Mouse (Mus musculus) midbrain, embryonic 11.5 days (tissue): ENCODE data around the gene Scfd2. TPM values are rescaled to one million over a fixed set of nuclear protein-coding genes. Genes with fewer than 3 reads are reported as not detected.

ENCODE experiments used
- ATAC-seq: fragments of 200-750 bp; cut with Nextera tagmentation; 2 replicates; pipeline ENCODE4 v1.8.0; 2017; ENCODE audit warnings: moderate TSS enrichment, moderate library complexity; ENCODE audit not compliant: low FRiP score
- DNase-seq: peaks from one replicate; pipeline ENCODE4 v3.0.0; 2015; ENCODE audit warnings: low spot score; ENCODE audit errors: missing footprints
- H3K27ac ChIP-seq: fragments of 300-500 bp; sonication (generic); 2 replicates; pipeline ENCODE4 v1.5.1; 2014; ENCODE audit warnings: low read depth, low read length
- H3K27me3 ChIP-seq: fragments of 300-500 bp; sonication (generic); 2 replicates; pipeline ENCODE4 v1.6.1; 2014; ENCODE audit warnings: mild to moderate bottlenecking, low read length, moderate library complexity, mixed read lengths; ENCODE audit not compliant: control insufficient read depth, insufficient read depth
- H3K36me3 ChIP-seq: fragments of 300-500 bp; sonication (generic); 2 replicates; pipeline ENCODE4 v1.6.1; 2014; ENCODE audit warnings: mild to moderate bottlenecking, low read length, moderate library complexity, mixed read lengths; ENCODE audit not compliant: control insufficient read depth, insufficient read depth
- H3K4me1 ChIP-seq: fragments of 300-500 bp; sonication (generic); 2 replicates; pipeline ENCODE4 v1.6.1; 2014; ENCODE audit warnings: low read length; ENCODE audit not compliant: control insufficient read depth, insufficient read depth
- H3K4me2 ChIP-seq: fragments of 300-500 bp; sonication (generic); 2 replicates; pipeline ENCODE4 v1.6.1; 2014; ENCODE audit warnings: mild to moderate bottlenecking, moderate library complexity
- H3K4me3 ChIP-seq: fragments of 300-500 bp; sonication (generic); 2 replicates; pipeline ENCODE4 v1.5.1; 2014; ENCODE audit warnings: low read depth, low read length
- H3K9ac ChIP-seq: fragments of 300-500 bp; sonication (generic); 2 replicates; pipeline ENCODE4 v1.6.1; 2014; ENCODE audit warnings: low read length
- H3K9me3 ChIP-seq: fragments of 300-500 bp; sonication (generic); 2 replicates; pipeline ENCODE4 v1.6.1; 2016; ENCODE audit warnings: low read length; ENCODE audit not compliant: control insufficient read depth
- WGBS: fragments of 180-500 bp; shearing (Covaris S2); extraction: QIAGEN DNeasy Blood & Tissue Kit; methylation state at CpG from one replicate; pipeline ENCODE4 v1.1.7; 2014; 5-methylcytosine and 5-hydroxymethylcytosine counted together
- polyA plus RNA-seq: library from polyadenylated mRNA; unstranded; fragments of >200 nt; fragmentation: Nextera tagmentation; extraction: Ambion mirVana; gene quantifications from 2 replicates; pipeline ENCODE4 v1.2.1, GENCODE M21; 2014

Scfd2 gene
- polyA plus RNA-seq, 1 experiment from 2014 or later, result 15.5 TPM

GRCm38 (mm10) chr5:74208438-74208837 lies 323.1 kb downstream of the Scfd2 start:
- no peak for DNase-seq
- Histone ChIP-seq H3K9ac (no peak overlapping the region), H3K27me3 (no peaks in the 10 kb centered on the region), H3K27ac (no peak overlapping the region), H3K4me3 (no peak overlapping the region), H3K4me1 (peaks cover 3% of the 10 kb centered on the region; the same call in 1 of the 2 replicates), H3K4me2 (no peak overlapping the region), H3K36me3 (no peaks in the 10 kb centered on the region), H3K9me3 (peaks cover 1% of the 10 kb centered on the region; the same call in 1 of the 2 replicates)
- WGBS, result 76% methylated on average over 7 of the region's 7 CpGs
- no peak for ATAC-seq

- DNase-seq (no peak), ATAC-seq (no peak)
- Histone ChIP-seq H3K27me3 (no peaks in the 10 kb centered on the region), H3K4me2 (no peak overlapping the region), H3K27ac (no peak overlapping the region), H3K9ac (no peak overlapping the region), H3K4me3 (no peak overlapping the region), H3K36me3 (no peaks in the 10 kb centered on the region), H3K9me3 (peaks cover 4% of the 10 kb centered on the region; the same call in 1 of the 2 replicates), H3K4me1 (peaks cover 3% of the 10 kb centered on the region; the same call in 1 of the 2 replicates)
- 82% methylated on average over 3 of the region's 3 CpGs for WGBS
These were observed 324.4 kb downstream of the Scfd2 start for GRCm38 (mm10) chr5:74207209-74207608.

GRCm38 (mm10) chr5:74206649-74207048 lies 324.9 kb downstream of the Scfd2 start:
- no peak overlapping the region for H3K9ac ChIP-seq
- no peak overlapping the region for H3K4me2 ChIP-seq
- DNase-seq (no peak), ATAC-seq (no peak)
- H3K9me3 ChIP-seq, result peaks cover 4% of the 10 kb centered on the region; the same call in 1 of the 2 replicates
- peaks cover 3% of the 10 kb centered on the region; the same call in 1 of the 2 replicates for H3K4me1 ChIP-seq
- H3K4me3 ChIP-seq, result no peak overlapping the region
- H3K36me3 ChIP-seq, result no peaks in the 10 kb centered on the region
- H3K27ac ChIP-seq, result no peak overlapping the region
- WGBS, result 89% methylated on average over 7 of the region's 7 CpGs
- no peaks in the 10 kb centered on the region for H3K27me3 ChIP-seq

GRCm38 (mm10) chr5:74206038-74206437 lies 325.5 kb downstream of the Scfd2 start:
- peaks cover 3% of the 10 kb centered on the region; the same call in 1 of the 2 replicates for H3K4me1 ChIP-seq
- H3K9ac ChIP-seq, result no peak overlapping the region
- H3K36me3 ChIP-seq, result no peaks in the 10 kb centered on the region
- ATAC-seq (no peak), DNase-seq (no peak)
- 91% methylated on average over 7 of the region's 7 CpGs for WGBS
- no peak overlapping the region for H3K4me3 ChIP-seq
- H3K9me3 ChIP-seq, result peaks cover 4% of the 10 kb centered on the region; the same call in 1 of the 2 replicates
- no peak overlapping the region for H3K4me2 ChIP-seq
- no peak overlapping the region for H3K27ac ChIP-seq
- H3K27me3 ChIP-seq, result no peaks in the 10 kb centered on the region

GRCm38 (mm10) chr5:74205509-74205908 lies 326.1 kb downstream of the Scfd2 start:
- Histone ChIP-seq H3K9ac (no peak overlapping the region), H3K27ac (no peak overlapping the region), H3K27me3 (no peaks in the 10 kb centered on the region), H3K9me3 (peaks cover 4% of the 10 kb centered on the region; the same call in 1 of the 2 replicates), H3K4me1 (peaks cover 3% of the 10 kb centered on the region; the same call in 1 of the 2 replicates), H3K36me3 (no peaks in the 10 kb centered on the region), H3K4me3 (no peak overlapping the region), H3K4me2 (no peak overlapping the region)
- DNase-seq (peak; percentile 88), ATAC-seq (no peak)
- WGBS, result 48% methylated on average over 8 of the region's 8 CpGs

- H3K4me3 ChIP-seq, result no peak overlapping the region
- H3K9me3 ChIP-seq, result peaks cover 4% of the 10 kb centered on the region; the same call in 1 of the 2 replicates
- H3K4me1 ChIP-seq, result peaks cover 3% of the 10 kb centered on the region; the same call in 1 of the 2 replicates
- no peaks in the 10 kb centered on the region for H3K27me3 ChIP-seq
- no peak overlapping the region for H3K27ac ChIP-seq
- whole genome bisulfite sequencing, result 88% methylated on average over 5 of the region's 5 CpGs
- no peak overlapping the region for H3K4me2 ChIP-seq
- H3K9ac ChIP-seq, result no peak overlapping the region
- H3K36me3 ChIP-seq, result no peaks in the 10 kb centered on the region
- DNase-seq, result no peak
- ATAC-seq, result no peak
These were observed 327.1 kb downstream of the Scfd2 start for GRCm38 (mm10) chr5:74204465-74204864.

GRCm38 (mm10) chr5:74202515-74202914 lies 329.0 kb downstream of the Scfd2 start:
- no peak overlapping the region for H3K9ac ChIP-seq
- H3K4me2 ChIP-seq, result no peak overlapping the region
- H3K27me3 ChIP-seq, result no peaks in the 10 kb centered on the region
- H3K27ac ChIP-seq, result no peak overlapping the region
- peaks cover 4% of the 10 kb centered on the region; the same call in 1 of the 2 replicates for H3K36me3 ChIP-seq
- H3K4me1 ChIP-seq, result peaks cover 3% of the 10 kb centered on the region; the same call in 1 of the 2 replicates
- ATAC-seq, result no peak
- H3K4me3 ChIP-seq, result no peak overlapping the region
- H3K9me3 ChIP-seq, result peaks cover 4% of the 10 kb centered on the region; the same call in 1 of the 2 replicates
- WGBS, result 85% methylated on average over 4 of the region's 4 CpGs
- DNase-seq, result no peak

GRCm38 (mm10) chr5:74201570-74202357 lies 329.8 kb downstream of the Scfd2 start:
- ATAC-seq, result no peak
- H3K4me2 ChIP-seq, result no peak overlapping the region
- peaks cover 4% of the 10 kb centered on the region; the same call in 1 of the 2 replicates for H3K36me3 ChIP-seq
- no peak overlapping the region for H3K9ac ChIP-seq
- WGBS, result 75% methylated on average over 10 of the region's 10 CpGs
- no peaks in the 10 kb centered on the region for H3K27me3 ChIP-seq
- H3K27ac ChIP-seq, result no peak overlapping the region
- H3K9me3 ChIP-seq, result peaks cover 4% of the 10 kb centered on the region; the same call in 1 of the 2 replicates
- no peak overlapping the region for H3K4me3 ChIP-seq
- no peak for DNase-seq
- peaks cover 5% of the 10 kb centered on the region; the same call in 1 of the 2 replicates for H3K4me1 ChIP-seq

- no peak overlapping the region for H3K9ac ChIP-seq
- ATAC-seq (no peak), DNase-seq (no peak)
- no peak overlapping the region for H3K27ac ChIP-seq
- no peaks in the 10 kb centered on the region for H3K27me3 ChIP-seq
- H3K4me3 ChIP-seq, result no peak overlapping the region
- peaks cover 4% of the 10 kb centered on the region; the same call in 1 of the 2 replicates for H3K36me3 ChIP-seq
- H3K4me1 ChIP-seq, result peaks cover 7% of the 10 kb centered on the region; the same call in 1 of the 2 replicates
- 93% methylated on average over 8 of the region's 8 CpGs for WGBS
- peaks cover 4% of the 10 kb centered on the region; the same call in 1 of the 2 replicates for H3K9me3 ChIP-seq
- no peak overlapping the region for H3K4me2 ChIP-seq
These were observed 331.1 kb downstream of the Scfd2 start for GRCm38 (mm10) chr5:74200481-74200880.
